Mouse (Mus musculus): ENCODE results near the gene Ccl28.
"Not testable (repeated sequence)": the region's sequence is repeated elsewhere in the genome, so short reads cannot be mapped to it uniquely, and the experiment has no call there.

Ccl28 gene

GRCm38 (mm10) chr13:119623634-119624033 is at the start of gene Ccl28:
Gene Ccl28 (plus strand): TSS chr13:119623819.
- no peak for DNase-seq (ENCODE audit: low read depth)

DNA sequence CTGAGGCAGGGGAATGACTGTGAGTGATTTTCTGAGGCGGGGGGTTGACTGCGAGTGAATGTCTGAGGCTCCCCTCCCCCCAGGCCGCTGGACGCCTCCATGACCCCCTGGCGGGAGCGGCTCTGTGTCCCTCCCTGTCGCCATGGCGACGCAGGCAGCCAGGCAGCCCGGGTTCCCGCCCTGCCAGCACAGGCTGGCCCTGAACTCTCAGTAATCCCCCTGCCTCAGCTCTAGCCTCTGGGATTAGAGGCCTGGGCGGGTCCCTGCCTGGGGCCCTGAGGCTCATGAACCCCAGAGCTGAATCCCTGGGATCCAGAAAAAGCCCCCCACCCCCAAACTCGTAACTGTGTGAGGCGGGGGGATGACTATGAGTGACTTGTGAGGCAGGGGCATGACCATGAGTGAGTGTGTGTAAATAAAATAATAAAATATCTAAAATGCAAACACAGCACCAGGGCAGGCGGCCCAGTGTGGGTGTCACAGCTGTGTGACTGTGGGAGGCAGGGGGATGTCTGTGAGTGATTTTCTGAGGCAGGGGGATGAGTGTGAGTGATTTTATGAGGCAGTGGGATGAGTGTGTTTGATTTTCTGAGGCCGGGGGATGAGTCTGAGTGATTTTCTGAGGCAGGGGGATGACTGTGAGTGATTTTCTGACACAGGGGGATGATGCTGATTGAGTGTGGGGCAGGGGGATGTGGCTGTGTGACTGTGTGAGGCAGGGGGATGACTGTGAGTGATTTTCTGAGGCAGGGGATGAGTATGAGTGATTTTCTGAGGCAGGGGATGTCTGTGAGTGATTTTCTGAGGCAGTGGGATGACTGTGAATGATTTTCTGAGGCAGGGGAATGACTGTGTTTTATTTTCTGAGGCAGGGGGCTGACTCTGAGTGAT is 27.1 kb upstream of the Ccl28 start:
- DNase-seq (ENCODE audit: low read depth): peak; percentile 55

GRCm38 (mm10) chr13:119598466-119598865 is 25.2 kb upstream of the Ccl28 start:
- DNase-seq (ENCODE audit: low read depth): peak; percentile 26

DNA sequence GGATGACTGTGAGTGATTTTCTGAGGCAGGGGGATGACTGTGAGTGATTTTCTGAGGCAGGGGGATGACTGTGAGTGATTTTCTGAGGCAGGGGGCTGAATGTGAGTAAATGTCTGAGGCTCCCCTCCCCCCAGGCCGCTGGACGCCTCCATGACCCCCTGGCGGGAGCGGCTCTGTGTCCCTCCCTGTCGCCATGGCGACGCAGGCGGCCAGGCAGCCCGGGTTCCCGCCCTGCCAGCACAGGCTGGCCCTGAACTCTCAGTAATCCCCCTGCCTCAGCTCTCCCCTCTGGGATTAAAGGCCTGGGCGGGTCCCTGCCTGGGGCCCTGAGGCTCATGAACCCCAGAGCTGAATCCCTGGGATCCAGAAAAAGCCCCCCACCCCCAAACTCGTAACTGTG is 24.6 kb upstream of the Ccl28 start:
- DNase-seq (ENCODE audit: low read depth): not testable (repeated sequence)

DNA sequence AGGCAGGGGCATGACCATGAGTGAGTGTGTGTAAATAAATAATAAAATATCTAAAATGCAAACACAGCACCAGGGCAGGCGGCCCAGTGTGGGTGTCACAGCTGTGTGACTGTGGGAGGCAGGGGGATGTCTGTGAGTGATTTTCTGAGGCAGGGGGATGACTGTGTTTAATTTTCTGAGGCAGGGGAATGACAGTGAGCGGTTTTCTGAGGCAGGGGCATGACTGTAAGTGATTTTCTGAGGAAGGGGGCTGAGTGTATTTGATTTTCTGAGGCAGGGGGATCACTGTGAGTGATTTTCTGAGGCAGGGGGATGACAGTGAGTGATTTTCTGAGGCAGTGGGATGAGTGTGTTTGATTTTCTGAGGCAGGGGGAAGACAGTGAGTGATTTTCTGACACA is 24.1 kb upstream of the Ccl28 start:
- DNase-seq (ENCODE audit: low read depth): peak; percentile 6

DNA sequence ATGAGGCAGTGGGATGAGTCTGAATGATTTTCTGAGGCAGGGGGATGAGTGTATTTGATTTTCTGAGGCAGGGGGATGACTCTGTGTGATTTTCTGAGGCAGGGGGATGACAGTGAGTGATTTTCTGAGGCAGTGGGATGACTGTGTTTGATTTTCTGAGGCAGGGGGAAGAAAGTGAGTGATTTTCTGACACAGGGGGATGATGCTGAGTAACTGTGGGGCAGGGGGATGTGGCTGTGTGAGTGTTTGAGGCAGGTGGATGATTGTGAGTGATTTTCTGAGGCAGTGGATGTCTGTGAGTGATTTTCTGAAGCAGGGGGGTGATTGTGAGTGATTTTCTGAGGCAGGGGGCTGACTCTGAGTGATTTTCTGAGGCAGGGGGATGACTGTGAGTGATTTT is 23.5 kb upstream of the Ccl28 start:
- DNase-seq (ENCODE audit: low read depth): peak; percentile 68

GRCm38 (mm10) chr13:119602688-119603331 is 20.8 kb upstream of the Ccl28 start:
- peak; percentile 8 for DNase-seq (ENCODE audit: low read depth)

- DNase-seq (ENCODE audit: low read depth): peak; percentile 27
Measured at GRCm38 (mm10) chr13:119603890-119604289, 19.7 kb upstream of the Ccl28 start.

- DNase-seq (ENCODE audit: low read depth): not testable (repeated sequence)
Measured at GRCm38 (mm10) chr13:119604322-119604721, 19.3 kb upstream of the Ccl28 start.

GRCm38 (mm10) chr13:119618841-119619240 is 4.8 kb upstream of the Ccl28 start:
- no peak for DNase-seq (ENCODE audit: low read depth)

DNA sequence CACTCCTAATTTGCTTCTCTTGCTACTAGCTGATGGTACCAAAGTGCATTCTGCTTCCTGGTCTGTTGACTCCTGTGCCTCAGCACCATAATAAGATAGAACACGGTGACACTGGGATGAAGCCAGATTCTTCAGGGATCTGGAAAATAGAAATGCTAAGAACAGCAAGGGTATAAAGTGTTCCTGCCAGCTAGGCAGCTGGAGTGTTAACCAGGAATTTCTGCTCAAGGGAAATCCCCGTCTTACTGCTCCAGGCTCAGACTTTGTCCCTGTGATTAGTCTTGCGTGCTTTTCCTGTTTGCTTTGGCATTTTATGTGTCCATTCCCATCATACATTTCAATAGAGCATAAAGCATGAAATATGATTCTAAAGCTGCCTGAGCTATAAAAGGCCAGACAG is 3.9 kb upstream of the Ccl28 start:
- DNase-seq (ENCODE audit: low read depth): peak; percentile 23

DNA sequence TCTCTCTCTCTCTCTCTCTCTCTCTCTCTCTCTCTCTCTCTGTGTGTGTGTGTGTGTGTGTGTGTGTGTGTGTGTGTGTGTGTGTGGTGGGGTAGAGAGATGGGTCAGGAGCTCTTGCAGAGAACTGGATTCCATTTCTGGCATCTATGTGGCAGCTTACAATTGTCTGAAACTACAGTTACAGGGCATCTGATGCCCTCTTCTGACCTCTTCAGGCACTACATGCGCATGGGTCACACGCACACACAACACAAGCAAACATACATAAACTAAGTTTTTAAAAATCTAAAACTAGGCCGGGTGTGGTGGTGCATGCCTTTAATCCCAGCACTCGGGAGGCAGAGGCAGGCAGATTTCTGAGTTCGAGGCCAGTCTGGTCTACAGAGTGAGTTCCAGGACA is 2.3 kb downstream of the Ccl28 start:
- DNase-seq (ENCODE audit: low read depth): peak; percentile 49

DNA sequence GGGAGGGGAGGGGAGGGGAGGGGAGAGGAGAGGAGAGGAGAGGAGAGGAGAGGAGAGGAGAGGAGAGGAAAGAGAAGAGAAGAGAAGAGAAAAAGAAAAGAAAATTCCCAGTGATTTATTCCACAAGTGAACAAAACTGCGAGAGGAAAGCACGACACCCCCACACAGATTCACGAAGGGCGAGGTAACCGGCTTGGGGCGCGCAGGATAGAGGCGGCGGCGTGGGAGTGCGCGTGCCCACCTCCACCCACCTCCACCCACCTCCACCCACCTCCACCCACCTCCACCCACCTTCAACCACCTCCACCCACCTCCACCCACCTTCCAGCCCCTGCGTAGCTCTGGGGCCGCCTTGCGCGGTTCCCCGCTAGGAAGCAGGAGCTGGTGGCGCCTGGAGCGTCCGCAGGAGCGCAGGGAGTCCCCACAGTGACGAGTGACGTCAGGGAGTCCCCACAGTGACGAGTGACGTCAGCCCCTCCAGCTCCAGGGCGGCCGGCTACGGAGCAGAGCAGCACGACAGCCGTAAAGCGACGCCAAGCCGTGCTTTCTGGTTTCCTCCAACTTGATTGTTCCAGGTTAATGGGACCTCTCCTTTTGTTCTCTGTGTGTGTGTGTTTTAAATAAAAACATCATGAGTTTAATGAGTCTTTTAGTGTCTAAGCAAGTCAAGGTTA is 8.0 kb downstream of the Ccl28 start:
- peak; percentile 65 for DNase-seq (ENCODE audit: low read depth)

DNA sequence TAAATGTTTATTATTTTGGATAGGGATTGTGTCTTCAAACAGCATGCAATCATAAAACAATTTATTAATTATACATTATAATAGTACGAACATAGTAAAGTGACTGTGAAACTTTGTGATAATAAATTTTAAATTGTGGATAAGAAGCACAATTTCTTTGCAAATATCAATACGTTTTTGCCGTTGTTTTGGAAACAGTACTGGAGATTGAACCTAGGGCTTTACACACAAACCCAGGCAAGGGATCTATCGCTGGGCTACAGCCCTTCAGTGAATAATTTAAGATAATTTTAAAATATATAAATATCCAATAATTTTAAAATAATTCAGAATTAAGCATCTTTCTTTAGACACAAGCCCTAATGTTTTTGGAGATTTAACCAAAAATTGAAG is 8.5 kb downstream of the Ccl28 start:
- DNase-seq (ENCODE audit: low read depth): no peak

GRCm38 (mm10) chr13:119635496-119635895 is 11.9 kb downstream of the Ccl28 start:
- peak; percentile 71 for DNase-seq (ENCODE audit: low read depth)

GRCm38 (mm10) chr13:119637837-119638236 is 14.2 kb downstream of the Ccl28 start:
- no peak for DNase-seq (ENCODE audit: low read depth)

GRCm38 (mm10) chr13:119638449-119638848 is 14.8 kb downstream of the Ccl28 start:
- no peak for DNase-seq (ENCODE audit: low read depth)

GRCm38 (mm10) chr13:119639302-119639701 is 15.7 kb downstream of the Ccl28 start:
- no peak for DNase-seq (ENCODE audit: low read depth)

- peak; percentile 81 for DNase-seq (ENCODE audit: low read depth)
Measured at GRCm38 (mm10) chr13:119640504-119640903, 16.9 kb downstream of the Ccl28 start.

GRCm38 (mm10) chr13:119641145-119641544 is 17.5 kb downstream of the Ccl28 start:
- DNase-seq (ENCODE audit: low read depth): no peak

- DNase-seq (ENCODE audit: low read depth): no peak
Measured at GRCm38 (mm10) chr13:119644769-119645168, 21.1 kb downstream of the Ccl28 start.

DNA sequence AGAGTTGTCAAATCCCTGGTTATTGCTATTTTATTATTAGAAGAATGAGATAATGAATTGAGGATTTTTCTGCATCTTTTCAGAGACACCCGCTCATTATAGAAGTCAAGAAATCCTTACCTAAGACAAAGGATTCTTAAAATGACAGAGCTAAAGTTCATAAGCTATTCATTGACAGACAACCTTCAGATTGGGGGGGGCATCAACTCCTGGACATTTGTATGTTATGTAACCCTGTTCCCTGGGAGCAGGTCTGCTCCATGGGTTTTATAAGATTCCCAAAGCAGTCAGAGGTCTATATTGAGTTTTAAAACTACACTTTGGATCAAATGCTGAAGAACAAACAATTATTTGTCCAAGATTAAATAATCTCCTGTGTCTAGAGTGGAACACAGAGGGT is 22.9 kb downstream of the Ccl28 start:
- DNase-seq (ENCODE audit: low read depth): no peak
